Mouse (Mus musculus): ENCODE measurements at regions not wholly inside any gene's neighbourhood (a gene's known extent, or its start where the extent isn't known, plus 50 kb on each side); places are given as distances from the start of the nearest gene placed in this dataset.

DNA sequence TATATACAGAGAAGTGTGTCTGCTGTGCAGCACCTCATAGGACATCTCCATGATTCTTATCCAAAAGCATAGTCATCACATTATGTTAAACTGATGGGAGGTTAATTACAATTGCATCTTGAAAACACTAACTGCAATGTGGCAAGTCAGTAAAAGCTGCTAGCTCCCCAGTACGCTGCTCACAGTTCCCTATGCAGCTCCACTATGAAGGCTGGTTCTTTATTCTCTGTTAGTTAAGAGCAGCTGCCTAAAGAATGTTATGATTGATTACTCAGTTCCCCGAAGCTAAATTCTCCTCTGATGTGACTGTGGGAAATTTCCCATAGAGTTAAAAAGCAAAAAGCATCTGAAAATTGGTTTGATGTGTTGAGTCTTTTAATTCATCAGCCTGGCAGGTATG is 144.1 kb downstream of the Gpr37 start:
- peak; percentile 4 for DNase-seq (ENCODE audit: low read depth, low spot score)
